Mouse (Mus musculus) kidney, postnatal 25 days (tissue): Measurements from ENCODE around the gene 2310007B03Rik.

Source experiments
- DNase-seq, 2 experiments: peaks; one replicate each; pipeline ENCODE4 v3.0.0; 2021; ENCODE audit warnings: mixed read lengths in 2 of 2

Gene 2310007B03Rik

GRCm38 (mm10) chr1:93101571-93102061, 59.1 kb downstream of the 2310007B03Rik start, which contains the start of gene Kif1a:
Kif1a (minus strand) TSS chr1:93101951.
- peak in 1 of 2 experiments; percentile 44 for DNase-seq
